Mouse (Mus musculus): ENCODE measurements around the gene Fam20a. TPM values are rescaled to one million over a fixed set of nuclear protein-coding genes. Genes with fewer than 3 reads are reported as not detected.

The Fam20a gene
- total and polyA plus RNA-seq, 3 experiments, result 5.8 to 6.3 (median 6.1) TPM

DNA sequence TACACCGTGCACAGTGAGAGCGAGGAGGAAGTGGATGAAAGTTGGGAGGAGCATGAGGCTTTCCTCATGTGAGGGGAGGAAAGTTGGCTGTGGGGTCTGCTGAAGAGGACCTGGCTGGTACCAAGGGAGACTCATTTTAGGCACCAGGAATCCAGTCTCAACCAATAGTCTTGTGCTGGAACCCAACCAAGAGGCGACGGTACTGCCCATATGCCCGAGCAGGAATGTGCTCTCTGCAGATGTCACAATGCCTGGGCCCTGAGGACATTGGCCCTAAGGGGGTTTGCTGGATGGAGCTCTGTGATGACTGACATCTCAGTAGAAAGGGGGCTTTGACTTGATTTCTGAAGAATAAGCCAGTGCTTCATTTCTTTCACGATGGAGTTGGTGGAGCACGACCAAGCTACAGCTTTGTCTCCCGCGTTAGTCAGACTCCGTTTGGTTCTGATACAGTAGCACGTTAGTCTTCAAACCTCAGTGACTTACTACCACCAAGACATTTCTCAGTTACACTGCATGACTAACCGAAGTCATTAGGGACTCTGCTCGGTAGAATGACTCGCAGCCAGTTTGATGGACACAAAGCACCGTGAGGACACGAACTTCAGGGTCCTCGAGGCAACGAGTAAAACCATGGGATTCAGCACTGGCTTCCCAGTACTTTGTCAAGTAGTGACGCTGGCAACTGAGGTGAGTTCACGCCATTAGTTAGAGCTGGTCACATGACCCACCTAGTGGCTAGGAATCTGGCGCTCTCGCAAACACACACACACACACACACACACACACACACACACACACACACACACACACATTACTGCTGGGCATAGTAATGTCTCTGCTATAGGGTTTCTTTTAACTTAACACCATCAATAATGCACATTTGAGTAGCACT, 17.5 kb downstream of the Fam20a start:
- TF ChIP-seq CTCF (IDR thresholded peaks at IDR 0.05) (no peak), POLR2A (IDR thresholded peaks at IDR 0.05; ENCODE audit: insufficient read depth, low read depth, low read length) (no peak), EP300 (IDR thresholded peaks at IDR 0.05; ENCODE audit: insufficient read depth, low read depth, low read length) (no peak)
- no peak overlapping the region for H3K9ac ChIP-seq (ENCODE audit: low read depth, low read length)
- H3K36me3 ChIP-seq (ENCODE audit: control insufficient read depth, insufficient read depth, low read length), result no peaks in the 10 kb centered on the region; the same call in 1 of the 2 replicates
- intact Hi-C loops (cut with DNase I), result no loop called here
- H3K4me1 ChIP-seq (ENCODE audit: control insufficient read depth, insufficient read depth, low read length), result peaks cover 6% of the 10 kb centered on the region
- no peak overlapping the region for H3K4me3 ChIP-seq
- no peaks in the 10 kb centered on the region for H3K79me2 ChIP-seq (replicated peaks; ENCODE audit: control insufficient read depth, insufficient read depth, low read length)
- no peak for DNase-seq
- no peaks in the 10 kb centered on the region for H3K27me3 ChIP-seq (ENCODE audit: control insufficient read depth, insufficient read depth, low read length)
- WGBS, result 87% methylated on average over 22 of the region's 22 CpGs
- no peak overlapping the region for H3K27ac ChIP-seq

DNA sequence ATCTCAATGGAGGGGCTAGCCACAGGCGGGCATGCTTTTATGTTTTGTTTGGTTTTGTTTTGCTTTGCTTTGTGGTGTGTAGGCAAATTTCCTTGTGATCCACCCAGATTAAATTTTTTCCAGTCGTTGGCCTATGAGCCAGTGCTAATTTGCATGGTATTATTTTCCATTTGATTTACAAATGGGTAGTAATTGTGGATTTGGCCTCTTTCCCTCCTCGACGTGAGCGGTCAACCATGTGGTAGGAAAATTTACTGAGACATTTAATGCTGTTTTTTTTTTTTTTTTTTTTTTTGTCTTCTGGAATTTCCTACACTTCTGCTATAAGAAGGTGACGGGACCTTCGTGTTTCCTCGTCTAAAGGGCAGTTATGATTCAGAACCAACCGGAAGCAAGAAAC, 18.2 kb downstream of the Fam20a start:
- Histone ChIP-seq H3K9ac (ENCODE audit: low read depth, low read length) (no peak overlapping the region), H3K27ac (no peak overlapping the region), H3K36me3 (ENCODE audit: control insufficient read depth, insufficient read depth, low read length) (no peaks in the 10 kb centered on the region; the same call in 1 of the 2 replicates), H3K4me1 (ENCODE audit: control insufficient read depth, insufficient read depth, low read length) (peaks cover 6% of the 10 kb centered on the region), H3K4me3 (no peak overlapping the region), H3K27me3 (ENCODE audit: control insufficient read depth, insufficient read depth, low read length) (no peaks in the 10 kb centered on the region), H3K79me2 (replicated peaks; ENCODE audit: control insufficient read depth, insufficient read depth, low read length) (no peaks in the 10 kb centered on the region)
- no peak for TF ChIP-seq EP300 (IDR thresholded peaks at IDR 0.05; ENCODE audit: insufficient read depth, low read depth, low read length)
- TF ChIP-seq CTCF (IDR thresholded peaks at IDR 0.05), result no peak
- TF ChIP-seq POLR2A (IDR thresholded peaks at IDR 0.05; ENCODE audit: insufficient read depth, low read depth, low read length), result no peak
- intact Hi-C loops (cut with DNase I), result no loop called here
- DNase-seq, result no peak
- WGBS, result 55% methylated on average over 9 of the region's 9 CpGs

DNA sequence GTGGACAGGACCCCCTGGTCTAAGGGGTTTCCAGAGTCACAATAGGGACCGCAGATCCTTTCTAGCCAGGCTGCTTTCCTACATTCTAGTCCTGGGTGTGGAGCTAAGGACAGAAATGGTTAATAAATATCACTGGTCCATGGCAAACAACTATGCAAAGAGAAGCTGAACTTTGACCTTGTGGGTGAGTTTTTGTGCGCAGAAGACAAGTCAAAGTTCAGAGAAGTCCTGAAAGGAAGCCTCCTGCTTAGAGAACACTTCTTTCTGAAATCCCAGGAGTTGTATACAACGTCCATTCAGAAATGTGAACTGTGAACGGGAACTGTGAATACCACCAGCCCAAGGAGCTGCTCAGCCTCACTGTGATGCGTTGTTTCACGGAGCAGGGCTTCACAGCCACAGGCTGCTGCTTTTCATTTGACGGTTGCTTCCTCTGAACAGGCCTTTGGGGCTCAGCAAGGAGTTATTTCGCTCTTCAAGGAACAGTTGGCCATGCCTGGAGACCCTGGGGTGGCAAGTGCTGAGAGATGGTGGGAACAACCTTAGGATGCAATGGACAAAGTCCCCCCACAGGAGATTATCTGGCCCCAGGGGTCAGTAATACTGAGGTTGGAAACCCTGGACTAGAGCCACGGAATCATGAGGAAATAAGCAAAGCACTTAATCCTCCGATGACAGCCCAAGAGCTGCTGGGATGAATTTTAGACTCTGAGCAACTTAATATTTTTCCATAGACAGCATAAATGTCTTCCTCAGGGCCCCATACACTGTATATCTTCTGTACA, 19.9 kb downstream of the Fam20a start:
- peak overlapping the region; percentile 5; the same call in 1 of the 2 replicates for H3K27ac ChIP-seq
- no peaks in the 10 kb centered on the region for H3K79me2 ChIP-seq (replicated peaks; ENCODE audit: control insufficient read depth, insufficient read depth, low read length)
- peaks cover 6% of the 10 kb centered on the region for H3K4me1 ChIP-seq (ENCODE audit: control insufficient read depth, insufficient read depth, low read length)
- H3K4me3 ChIP-seq, result no peak overlapping the region
- DNase-seq, result no peak
- 65% methylated on average over 10 of the region's 10 CpGs for WGBS
- no peaks in the 10 kb centered on the region for H3K27me3 ChIP-seq (ENCODE audit: control insufficient read depth, insufficient read depth, low read length)
- TF ChIP-seq CTCF (IDR thresholded peaks at IDR 0.05) (no peak), EP300 (IDR thresholded peaks at IDR 0.05; ENCODE audit: insufficient read depth, low read depth, low read length) (no peak), POLR2A (IDR thresholded peaks at IDR 0.05; ENCODE audit: insufficient read depth, low read depth, low read length) (no peak)
- intact Hi-C loops (cut with DNase I), result no loop called here
- H3K9ac ChIP-seq (ENCODE audit: low read depth, low read length), result no peak overlapping the region
- H3K36me3 ChIP-seq (ENCODE audit: control insufficient read depth, insufficient read depth, low read length), result no peaks in the 10 kb centered on the region; the same call in 1 of the 2 replicates

DNA sequence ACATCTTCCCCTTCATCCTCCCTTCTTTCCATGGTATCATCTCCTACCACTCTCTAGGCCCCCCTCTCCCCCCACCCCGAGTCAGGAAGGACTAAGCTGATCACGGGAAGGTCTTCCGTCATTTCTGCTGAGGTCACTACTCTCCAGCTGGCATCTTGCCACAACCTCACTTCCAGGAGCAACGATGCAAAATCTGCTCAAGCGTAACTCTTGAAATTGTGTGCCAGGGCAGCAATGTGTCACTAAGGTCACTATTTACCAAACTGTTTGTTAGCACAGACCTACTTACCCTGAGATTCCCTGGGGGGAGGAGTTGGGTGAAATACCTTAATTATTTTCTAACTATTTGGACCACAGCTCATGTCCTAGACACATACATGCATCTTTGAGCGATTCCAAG, 21.3 kb downstream of the Fam20a start:
- no peaks in the 10 kb centered on the region for H3K79me2 ChIP-seq (replicated peaks; ENCODE audit: control insufficient read depth, insufficient read depth, low read length)
- no peak overlapping the region for H3K4me3 ChIP-seq
- 30% methylated on average over 6 of the region's 6 CpGs for WGBS
- H3K9ac ChIP-seq (ENCODE audit: low read depth, low read length), result no peak overlapping the region
- H3K27me3 ChIP-seq (ENCODE audit: control insufficient read depth, insufficient read depth, low read length), result no peaks in the 10 kb centered on the region
- intact Hi-C loops (cut with DNase I), result no loop called here
- H3K27ac ChIP-seq, result no peak overlapping the region
- no peaks in the 10 kb centered on the region for H3K36me3 ChIP-seq (ENCODE audit: control insufficient read depth, insufficient read depth, low read length)
- peaks cover 1% of the 10 kb centered on the region for H3K4me1 ChIP-seq (ENCODE audit: control insufficient read depth, insufficient read depth, low read length)
- DNase-seq, result no peak
- TF ChIP-seq EP300 (IDR thresholded peaks at IDR 0.05; ENCODE audit: insufficient read depth, low read depth, low read length) (no peak), CTCF (IDR thresholded peaks at IDR 0.05) (no peak), POLR2A (IDR thresholded peaks at IDR 0.05; ENCODE audit: insufficient read depth, low read depth, low read length) (no peak)

DNA sequence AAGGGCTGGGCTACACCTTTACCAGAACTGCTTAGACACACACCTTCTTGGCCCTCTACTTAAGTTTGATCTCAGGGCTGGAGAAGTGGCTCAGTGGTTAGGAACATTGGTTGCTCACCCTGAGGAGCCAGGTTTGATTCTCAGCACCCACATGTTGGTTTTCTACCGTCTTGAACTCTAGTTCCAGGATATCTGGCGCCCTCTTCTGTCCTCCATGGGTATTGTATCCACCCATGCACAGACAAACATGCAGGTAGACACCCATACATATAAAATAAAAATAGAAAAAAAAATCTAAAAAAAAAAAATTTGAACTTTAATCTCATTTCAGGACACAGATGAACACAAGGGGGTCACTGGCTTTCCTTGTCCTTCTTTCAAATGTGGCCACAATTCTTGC, 22.3 kb downstream of the Fam20a start:
- intact Hi-C loops (cut with DNase I), result no loop called here
- H3K27me3 ChIP-seq (ENCODE audit: control insufficient read depth, insufficient read depth, low read length), result no peaks in the 10 kb centered on the region
- TF ChIP-seq POLR2A (IDR thresholded peaks at IDR 0.05; ENCODE audit: insufficient read depth, low read depth, low read length) (no peak), CTCF (IDR thresholded peaks at IDR 0.05) (peak; percentile 51)

More for the DNA sequence above, 22.3 kb downstream of the Fam20a start:
- no peak for DNase-seq
- Histone ChIP-seq H3K4me3 (no peak overlapping the region), H3K36me3 (ENCODE audit: control insufficient read depth, insufficient read depth, low read length) (no peaks in the 10 kb centered on the region), H3K4me1 (ENCODE audit: control insufficient read depth, insufficient read depth, low read length) (peaks cover 1% of the 10 kb centered on the region; the same call in 1 of the 2 replicates), H3K27ac (no peak overlapping the region), H3K79me2 (replicated peaks; ENCODE audit: control insufficient read depth, insufficient read depth, low read length) (no peaks in the 10 kb centered on the region), H3K9ac (ENCODE audit: low read depth, low read length) (no peak overlapping the region)
- WGBS, result 82% methylated on average over 2 of the region's 2 CpGs
